Mouse (Mus musculus) c-Kit-positive CD71-negative TER-119-negative erythroid progenitor cells, embryonic 14.5 days (primary cell): Measurements from ENCODE around the gene Mertk.
"Not testable (repeated sequence)": the region's sequence is repeated elsewhere in the genome, so short reads cannot be mapped to it uniquely, and the experiment has no call there.

Source experiments
- DNase-seq: peaks from one replicate; pipeline ENCODE4 v3.0.0-alpha.2; 2013; ENCODE audit warnings: low read depth

The Mertk gene

DNA sequence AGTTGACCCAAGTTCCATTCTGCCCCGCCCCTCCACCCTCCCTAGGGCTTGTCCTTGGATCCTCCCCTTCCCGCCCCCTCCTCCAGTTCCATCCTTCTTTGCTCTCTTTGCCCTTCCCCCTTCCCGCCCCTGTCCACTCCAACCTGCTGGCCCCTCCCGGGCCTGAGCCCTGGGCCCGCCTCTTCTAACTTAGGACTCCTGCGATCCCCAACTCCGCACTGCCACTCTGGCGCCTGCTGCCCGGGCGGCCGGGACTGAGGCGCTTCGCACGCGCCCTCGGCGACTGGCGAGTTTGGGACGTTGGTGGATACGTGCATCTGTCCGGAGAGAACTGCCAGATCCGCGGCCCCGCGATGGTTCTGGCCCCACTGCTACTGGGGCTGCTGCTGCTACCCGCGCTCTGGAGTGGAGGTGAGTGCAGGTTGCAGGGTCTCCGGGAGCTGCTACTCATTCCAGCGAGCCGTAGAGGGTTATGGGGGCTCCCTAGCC, at the start of gene Mertk:
TSS of gene Mertk (plus strand) at position 264 of the 489 bp plus-strand sequence.
- DNase-seq, result no peak

DNA sequence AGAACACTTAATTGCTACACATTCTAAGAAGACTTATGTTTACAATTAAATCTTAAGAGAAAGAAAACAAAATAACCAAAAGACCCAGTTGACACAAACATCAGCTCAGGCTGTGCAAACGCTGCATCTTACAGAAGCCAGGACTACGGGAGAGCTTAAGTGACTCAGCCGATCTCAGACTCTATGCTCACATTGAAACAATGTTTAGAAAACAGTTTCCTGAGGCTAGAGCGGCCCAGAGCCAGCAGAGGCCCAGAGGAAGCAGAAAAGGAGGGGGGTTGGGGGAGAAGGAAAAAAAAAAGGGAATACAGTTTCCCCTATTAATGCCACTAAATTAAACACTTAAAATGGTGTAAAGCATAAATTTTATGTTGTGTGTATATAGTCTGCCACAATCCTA, 18.1 kb upstream of the Mertk start:
- no peak for DNase-seq

DNA sequence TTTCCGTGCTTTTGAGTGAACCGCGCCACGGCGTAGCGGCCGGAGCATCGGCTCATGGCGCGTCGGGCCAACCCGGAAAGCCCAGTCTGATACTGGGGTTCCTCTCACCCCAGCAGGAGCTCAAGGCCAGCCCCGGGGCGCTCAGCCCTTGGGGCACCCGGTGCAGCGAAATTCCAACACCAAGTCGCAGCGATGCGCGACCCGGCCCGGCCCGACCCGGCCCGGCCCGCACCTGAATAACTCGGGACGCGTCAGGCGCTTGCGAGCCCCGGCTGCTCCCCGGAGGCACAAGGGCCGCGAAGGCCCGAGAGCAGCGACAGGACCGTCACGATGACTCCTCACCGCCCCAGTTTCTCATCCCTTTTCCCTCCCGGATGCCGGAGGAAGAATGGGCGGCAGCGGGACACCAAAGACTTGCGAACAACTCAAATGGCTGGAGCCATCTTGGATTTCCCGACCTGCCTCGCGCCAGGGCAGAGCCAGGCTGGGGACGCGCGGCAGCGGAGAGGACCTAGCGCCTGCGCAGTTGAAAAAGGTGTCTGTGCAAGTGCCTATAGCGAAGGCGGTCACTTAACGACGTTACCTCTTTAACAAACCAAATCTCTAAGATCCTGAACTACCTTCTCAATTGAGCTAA, 11.7 kb upstream of the Mertk start, which contains the start of gene Anapc1:
TSS of gene Anapc1 (minus strand) at position 471 of the 637 bp plus-strand sequence.
- peak; percentile 80 for DNase-seq

DNA sequence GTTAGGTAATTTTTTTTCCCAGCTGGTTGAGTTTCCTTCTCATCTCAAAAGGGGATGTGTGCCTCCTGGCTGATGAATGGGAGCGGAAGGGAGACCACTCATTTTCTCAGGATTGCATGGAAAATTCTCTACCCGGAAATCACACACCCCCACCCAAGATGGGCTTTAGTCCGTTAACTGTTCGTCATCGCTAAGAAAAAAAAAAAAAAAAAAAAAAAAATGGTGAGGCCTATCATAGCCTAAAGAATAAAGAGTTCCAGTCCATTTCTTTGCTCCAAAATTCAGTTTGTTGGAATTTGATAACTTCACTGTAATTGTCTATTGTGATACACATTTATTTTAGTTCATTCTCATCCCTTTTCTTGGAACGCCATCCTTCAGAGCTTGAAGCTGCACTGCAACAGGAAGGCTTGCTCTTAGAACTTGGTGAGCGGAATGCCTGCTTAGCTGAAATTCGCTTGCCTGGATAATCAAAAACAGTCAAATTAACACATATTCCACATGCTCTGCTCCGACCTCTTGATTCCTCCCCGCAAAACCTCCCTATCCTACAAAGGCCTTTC, 11.1 kb upstream of the Mertk start:
- no peak for DNase-seq

DNA sequence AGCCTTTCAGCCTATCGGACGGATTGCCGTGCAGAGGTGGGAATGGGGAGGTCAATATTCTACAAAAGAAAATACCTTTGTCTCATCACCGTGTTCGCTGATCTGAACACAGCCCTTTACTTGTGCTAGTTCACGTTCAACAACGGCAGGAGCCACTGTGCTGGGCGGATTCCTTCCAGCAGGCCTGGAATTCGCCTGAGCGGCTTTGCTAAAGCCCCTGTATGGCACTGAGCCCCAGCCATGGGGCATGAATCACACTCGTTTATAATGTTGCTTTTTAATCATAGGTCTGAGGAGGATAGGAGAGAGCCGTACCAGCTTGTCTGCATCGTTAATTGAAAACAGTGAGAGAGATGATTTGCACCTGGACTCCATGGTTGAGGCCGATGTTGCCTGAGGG, 6.4 kb upstream of the Mertk start:
- DNase-seq, result no peak

DNA sequence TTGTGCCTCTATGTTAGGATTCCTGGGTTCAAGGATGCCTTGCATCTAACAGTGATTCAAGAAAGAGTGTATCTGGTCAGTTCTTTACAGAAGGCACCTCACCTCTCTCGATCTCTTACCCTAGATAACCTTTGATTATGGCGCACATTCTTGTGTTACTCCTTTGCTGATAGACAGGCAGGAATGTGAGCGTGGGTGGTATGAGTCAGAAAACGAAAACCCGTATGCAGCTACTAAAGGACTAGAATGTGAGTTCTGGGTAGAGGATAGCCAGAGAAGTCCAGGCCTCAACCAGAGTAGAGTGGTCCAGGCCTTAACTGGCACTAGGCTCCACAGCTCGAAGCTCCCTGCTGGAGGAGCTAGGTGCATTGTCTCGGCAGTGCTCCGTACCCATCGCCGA, 6.0 kb upstream of the Mertk start:
- no peak for DNase-seq

DNA sequence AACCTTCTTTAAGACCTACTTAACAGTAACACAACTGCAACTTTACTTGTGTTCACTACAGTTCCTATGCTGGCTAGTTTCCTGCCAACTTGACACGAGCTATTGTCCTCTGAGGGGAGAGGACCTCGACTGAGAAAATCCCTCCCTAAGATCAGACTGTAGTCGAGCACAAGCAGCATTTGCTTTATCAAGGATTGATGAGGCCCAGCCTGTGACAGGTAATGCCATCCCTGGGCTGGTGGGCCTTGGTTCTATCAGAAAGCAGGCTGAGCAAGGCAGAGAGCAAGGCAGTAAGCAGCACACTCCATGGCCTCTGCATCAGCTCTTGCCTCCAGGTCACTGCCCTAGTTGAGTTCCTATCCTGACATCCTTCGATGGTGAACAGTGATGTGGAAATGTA, 5.5 kb upstream of the Mertk start:
- DNase-seq, result no peak

DNA sequence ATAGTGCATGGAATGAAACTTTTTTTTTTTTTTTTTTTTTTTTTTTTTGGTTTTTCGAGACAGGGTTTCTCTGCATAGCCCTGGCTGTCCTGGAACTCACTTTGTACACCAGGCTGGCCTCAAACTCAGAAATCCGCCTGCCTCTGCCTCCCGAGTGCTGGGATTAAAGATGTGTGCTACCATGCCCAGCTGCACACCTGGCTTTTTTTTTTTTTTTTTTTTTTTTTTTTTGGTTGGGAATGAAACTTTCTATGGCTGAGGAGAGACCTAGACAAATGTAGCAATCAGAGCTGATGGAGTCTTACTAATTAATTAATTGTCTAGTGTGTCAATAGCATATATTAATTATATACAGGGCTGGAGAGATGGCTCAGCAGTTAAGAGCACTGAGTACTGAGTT, 4.9 kb upstream of the Mertk start:
- DNase-seq, result not testable (repeated sequence)

DNA sequence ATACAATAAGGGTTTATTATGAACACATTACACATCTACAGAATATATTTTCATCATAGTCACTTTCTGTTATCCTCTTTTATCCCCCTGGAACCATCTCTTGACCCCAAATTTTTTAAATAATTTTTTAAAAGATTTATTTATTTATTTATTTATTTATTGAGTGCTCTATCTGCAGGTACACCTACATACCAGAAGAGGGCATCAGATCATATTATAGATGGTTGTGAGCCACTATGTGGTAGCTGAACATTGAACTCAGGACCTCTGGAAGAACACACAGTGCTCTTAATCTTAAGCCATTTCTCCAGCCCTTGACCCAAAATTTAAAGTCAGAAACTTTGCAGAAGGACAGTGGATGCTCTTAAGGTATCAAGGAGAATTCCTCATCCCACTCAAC, 4.2 kb upstream of the Mertk start:
- no peak for DNase-seq

DNA sequence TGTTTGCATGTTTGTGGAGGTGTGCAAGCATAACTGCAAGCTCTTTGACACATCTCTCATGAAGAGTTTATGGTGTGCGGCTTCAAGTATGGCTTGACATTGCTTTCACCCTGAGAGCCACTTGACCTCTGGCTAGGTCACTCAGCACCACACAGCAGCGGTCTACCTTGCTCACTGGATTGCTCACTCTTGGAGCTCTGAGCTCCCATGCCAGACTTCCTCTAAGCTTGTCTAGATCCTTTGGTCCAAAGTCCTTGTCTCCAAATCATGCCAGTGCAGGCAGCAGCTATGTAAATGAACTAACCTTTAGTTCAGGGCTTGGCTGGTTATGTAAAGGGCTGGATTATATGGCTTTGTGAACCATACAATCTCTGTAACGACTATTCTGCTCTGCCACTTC, 2.3 kb upstream of the Mertk start:
- DNase-seq, result no peak

DNA sequence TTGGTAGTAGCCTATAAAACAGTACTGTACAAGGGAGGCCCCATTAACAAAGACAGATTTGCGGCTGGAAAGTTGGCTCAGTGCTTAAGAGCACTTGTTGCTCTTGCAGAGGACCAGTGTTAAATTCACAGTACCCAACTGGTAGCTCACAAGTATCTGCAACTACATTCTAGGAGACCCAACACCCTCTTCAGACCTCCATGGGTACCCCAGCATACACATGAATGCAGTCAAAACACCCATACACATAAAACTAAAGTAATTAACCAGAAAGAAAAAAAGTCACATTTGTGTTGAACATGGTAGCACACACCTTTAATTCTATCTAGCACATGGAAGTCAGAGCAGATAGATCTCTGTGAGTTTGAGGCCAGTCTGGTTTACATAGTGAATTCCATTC, 1.7 kb upstream of the Mertk start:
- no peak for DNase-seq

DNA sequence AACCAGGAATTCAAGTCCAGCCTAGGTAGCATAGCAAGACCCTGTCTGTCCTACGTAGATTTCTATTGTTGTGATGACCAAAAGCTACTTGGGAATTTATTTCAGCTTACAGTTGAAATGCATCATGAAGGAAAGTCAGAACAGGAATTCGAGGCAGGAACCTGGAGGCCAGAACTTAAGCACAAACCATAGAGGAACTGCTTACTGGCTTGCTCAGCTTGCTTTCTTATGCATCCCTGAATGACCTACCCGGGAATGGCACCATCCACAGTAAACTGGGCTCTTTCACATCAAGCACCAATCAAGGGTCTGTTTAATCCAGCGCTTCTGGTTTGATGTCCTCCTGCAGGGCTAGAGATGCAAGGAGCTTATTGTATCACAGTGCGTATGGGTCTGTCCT, 1.2 kb upstream of the Mertk start:
- DNase-seq, result no peak

DNA sequence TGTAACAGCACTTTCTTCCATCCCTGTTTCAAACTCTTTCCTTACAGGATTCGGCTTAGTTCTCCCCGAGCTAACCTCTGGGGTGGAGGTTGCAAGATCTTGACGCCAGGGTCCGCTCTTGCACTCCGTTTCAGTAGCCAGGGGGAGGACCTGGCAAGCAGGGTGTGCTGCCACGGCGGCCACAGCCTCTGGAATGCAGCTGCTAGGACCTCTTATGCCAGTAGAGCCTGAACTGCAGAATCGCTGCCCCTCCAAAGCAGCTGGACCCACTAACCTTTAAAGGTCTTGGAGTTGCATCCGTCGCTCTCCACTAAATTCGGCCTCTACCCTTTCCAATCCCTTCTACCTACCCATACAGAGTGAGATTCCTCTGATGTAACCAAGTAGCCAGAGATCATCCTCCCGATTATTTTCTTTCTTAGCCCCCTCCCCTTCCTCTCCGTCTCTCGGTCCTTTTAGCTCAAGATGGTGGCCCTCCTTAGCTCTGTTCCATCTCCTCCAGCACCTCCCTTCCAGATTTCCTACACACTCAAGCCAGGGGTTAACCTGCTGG, 540 bp upstream of the Mertk start:
- peak; percentile 66 for DNase-seq

DNA sequence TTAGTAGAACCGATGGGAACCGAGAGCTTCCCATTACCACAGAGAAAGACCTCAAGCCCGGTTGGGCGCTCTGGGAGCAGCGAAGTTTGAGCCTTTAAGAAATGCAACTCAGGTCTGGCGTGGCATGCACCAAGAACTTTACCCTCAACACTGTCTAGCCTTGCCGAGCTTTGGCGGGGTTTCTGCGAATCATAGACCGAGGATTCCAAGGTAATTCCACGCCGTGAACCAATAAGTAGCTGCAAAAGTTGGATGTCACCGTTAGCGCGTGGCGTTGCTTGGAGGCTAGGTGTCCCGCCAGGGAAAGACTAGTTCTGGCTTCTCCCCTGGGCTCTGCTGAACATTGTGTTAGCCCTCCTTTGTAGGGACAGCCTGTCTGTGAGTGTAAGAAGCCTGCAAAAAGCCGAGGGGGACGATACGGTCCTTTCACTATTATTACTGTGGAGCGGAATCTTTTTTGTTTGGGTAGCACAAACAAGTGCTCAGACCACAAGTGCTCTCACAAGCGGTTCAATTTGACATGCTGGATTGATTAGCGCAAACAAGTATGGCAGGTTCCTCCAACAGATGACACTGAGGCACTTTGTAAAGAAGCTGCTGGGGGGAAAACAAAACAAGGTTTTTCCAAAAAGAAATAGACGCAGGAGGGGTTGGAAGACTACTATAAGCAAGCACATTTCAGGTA, 587 bp downstream of the Mertk start:
- no peak for DNase-seq

DNA sequence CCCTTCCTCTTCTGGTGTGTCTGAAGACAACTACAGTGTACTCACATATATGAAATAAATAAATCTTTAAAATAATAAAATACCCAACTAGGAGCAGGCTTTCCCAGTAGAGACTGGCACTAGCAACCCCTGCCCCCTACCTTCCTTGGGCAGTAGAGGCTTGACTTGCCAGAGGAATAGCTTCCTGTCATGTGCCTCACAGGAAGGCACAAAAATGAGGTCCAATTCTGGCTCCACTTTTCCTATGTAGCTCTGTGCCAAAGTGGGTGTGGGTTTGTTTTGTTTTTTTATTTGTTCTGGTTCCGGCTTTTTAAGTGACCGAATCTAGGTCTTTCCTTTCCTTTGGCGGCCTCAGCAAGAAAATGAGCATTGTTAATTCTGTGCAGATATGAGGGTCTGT, 5.7 kb downstream of the Mertk start:
- DNase-seq, result no peak

DNA sequence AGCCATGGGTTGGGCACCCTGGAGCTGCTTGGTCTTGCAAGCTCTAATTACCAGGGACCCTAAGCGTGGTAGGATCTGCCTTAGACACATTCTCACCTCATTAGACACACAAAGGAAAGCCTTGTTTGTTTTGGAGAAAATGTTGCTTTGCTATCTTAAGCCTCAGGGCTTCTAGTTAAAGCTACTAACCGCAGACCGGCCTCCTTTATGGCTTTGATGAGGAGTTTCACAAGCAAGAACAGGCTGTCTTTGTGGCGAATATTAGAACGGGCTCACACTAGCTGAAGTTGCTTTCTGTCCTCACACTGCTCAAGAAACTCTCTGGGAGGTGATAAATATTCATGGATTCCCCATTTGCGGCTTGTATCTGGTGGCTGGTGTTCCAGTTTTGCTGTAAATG, 10.5 kb downstream of the Mertk start:
- DNase-seq, result no peak

DNA sequence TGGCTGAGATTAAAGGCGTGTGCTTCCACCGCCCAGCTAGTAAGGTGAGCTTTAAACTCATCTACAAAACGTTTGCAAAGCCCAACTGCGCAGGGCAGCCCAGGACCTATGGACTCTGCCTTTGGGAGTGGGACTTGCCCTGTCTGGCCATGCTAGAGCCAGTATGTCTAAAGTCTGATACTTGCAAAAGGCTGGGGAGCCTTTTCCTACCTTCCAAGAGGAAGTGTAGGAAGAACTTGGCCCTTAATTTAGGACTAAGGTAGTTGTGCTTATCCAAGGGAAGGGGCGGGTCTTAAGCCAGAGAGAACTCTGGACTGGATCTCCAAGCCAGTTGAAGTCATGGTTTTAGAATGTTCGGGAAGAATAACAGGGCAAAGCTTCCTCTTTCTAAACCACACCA, 11.9 kb downstream of the Mertk start:
- no peak for DNase-seq

DNA sequence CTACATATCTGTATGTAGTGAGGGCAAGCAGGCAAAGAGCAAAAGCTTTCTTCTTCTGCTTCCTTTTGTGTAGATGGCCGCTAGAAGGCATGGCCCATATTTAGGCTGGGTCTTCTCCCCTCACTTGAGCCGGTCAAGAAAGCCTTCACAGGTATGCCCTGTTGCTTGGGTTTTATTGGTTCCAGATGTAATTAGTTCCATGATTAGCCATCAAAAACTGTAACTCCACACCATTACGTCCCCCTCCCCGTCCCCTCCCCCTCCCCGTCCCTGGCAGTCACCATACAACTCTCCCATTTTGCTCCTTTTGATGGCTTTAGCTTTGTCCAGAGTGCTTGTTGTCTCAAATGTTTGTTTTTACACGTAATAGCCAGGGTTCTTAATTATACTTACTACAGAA, 14.2 kb downstream of the Mertk start:
- no peak for DNase-seq

DNA sequence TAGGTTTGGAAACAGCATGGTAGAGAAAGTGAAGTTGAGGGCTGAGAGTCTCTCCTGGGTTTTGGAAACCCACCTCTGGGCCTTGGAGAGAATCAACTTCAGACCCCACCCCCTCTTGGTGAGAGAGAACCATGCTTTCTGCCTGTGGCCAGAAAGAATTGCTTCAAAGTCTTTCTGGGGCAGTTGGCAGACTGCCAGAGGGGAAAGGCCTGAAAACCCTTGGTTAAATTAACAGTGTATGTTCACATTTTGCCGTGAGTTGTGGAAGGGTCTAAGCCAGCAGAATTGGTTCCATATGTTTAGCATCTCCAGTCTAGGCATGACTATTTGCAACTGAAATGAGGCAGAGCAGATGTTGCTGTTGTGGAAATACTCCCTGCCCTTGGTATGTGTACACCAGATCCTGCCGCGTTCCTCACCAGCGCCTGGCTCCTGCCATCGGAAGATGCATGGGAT, 14.8 kb downstream of the Mertk start:
- DNase-seq, result no peak

DNA sequence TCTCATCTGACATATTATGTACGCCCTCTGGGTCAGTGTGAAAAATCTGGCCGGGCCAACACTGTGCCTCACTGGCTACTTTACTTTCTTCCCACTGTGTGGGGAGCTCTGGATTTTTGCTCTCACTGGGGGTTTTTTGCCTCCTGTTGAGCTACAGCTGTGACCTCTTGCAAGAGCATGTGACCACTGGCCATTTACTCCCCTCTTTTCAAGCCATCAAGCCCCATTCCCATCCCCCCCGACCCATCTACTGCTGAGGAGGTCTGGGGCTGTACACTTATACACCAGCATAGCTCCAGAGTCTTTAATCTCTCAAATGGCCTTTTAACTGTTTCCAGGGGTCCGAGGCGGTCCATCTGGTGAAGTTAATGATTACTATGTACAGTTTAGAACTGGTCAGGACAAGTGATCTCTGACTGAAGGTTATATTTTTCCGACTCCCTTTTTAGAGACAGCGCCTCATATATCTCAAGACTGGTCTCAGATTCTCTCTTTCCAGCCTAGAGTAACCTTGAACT, 16.0 kb downstream of the Mertk start:
- no peak for DNase-seq

DNA sequence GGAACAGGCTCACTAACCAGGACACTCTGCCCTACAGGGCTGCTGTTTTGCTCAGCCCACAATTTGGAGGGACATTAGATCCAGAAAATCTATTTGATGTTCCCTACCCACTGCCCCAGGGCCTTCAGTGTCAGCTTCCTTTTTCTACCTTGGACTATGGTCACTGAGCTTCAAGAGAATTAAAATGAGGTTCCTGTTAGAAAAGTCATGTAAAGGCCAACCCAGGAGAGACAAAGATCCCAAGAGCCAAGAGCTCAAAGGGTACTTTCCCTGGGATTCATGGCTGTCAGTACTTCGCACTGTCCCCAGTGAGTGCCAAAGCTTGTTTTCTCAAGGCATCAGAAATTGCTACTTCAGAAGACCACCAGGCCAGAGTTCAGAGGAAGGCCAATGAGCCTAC, 17.2 kb downstream of the Mertk start:
- no peak for DNase-seq

DNA sequence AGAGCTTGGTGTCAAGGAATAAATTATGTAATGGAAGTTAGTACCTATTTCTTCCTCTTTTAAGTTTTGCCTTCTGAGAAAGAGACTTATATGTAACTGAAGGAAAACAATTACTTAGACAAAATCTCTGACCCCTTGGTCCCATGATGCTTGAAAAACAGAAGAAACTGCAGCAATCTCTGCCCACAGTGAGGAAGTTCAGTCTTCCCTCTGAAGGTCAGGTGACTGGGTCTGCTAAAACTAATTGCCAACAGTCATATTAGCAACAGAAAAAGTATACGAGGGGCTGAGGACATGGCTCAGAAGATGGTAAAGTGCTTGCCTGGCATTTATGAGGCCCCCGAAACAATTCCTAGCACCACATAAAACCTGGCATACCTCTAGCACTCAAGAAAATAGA, 20.6 kb downstream of the Mertk start:
- DNase-seq, result no peak
